Mouse (Mus musculus): ENCODE measurements around the gene Rps6.

DNA sequence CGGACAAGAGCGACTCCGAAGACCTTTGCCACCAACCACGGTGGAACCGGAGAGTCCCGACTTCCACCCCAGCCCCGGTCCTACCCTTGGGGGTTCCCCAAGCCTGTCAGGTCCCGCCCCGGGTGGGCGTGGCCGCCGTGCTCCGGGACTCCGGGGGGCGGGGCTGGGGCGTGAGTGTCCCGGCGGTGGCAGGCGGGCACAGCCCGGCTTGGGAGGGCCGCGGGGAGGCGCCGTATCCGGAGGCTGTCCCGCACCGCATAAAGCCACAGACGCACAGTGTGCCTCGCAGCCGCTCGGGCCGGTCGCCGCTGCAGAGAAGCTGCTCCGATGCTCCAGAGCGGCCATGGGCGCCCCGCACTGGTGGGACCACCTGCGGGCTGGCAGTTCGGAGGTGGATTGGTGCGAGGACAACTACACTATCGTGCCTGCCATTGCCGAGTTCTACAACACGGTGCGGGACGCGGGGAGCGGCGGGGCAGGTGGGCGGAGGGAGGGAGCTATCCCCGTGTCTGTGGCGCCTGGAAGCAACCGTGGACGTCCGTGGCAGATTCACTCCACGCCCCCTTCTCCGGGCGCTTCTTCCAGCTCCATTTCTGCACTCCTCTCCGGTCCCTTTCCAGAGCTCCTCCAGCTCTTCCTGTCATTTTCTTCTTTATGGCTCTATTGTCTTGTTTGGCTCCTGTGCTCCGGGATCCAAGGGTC, 17.1 kb upstream of the Rps6 start, which contains the start of gene Acer2:
- no peak for TF ChIP-seq TAL1 (IDR thresholded peaks at IDR 0.05; ENCODE audit: low read length)
- TF ChIP-seq GATA1 (IDR thresholded peaks at IDR 0.05; ENCODE audit: low read length): no peak
